Mouse (Mus musculus): ENCODE data around the gene Tnfrsf21. TPM values are rescaled to one million over a fixed set of nuclear protein-coding genes. Genes with fewer than 3 reads are reported as not detected.

The Tnfrsf21 gene
- polyA plus RNA-seq, 1 experiment = 17.7 TPM

- TF ChIP-seq CTCF (IDR thresholded peaks at IDR 0.05; ENCODE audit: low read depth, low read length) (no peak), POLR2A (IDR thresholded peaks at IDR 0.05; ENCODE audit: borderline replicate concordance, low read depth, low read length) (no peak)
- H3K4me1 ChIP-seq (ENCODE audit: control insufficient read depth, insufficient read depth, low read length) = peaks cover 19% of the 10 kb centered on the region
- no peak overlapping the region for H3K27ac ChIP-seq (ENCODE audit: insufficient read depth, low read depth, low read length)
- no peak overlapping the region for H3K4me3 ChIP-seq (ENCODE audit: insufficient read depth, low read length)
These were observed 119.3 kb downstream of the Tnfrsf21 start for GRCm38 (mm10) chr17:43135398-43136265.

- Histone ChIP-seq H3K4me1 (ENCODE audit: control insufficient read depth, insufficient read depth, low read length) (peaks cover 19% of the 10 kb centered on the region), H3K27ac (ENCODE audit: insufficient read depth, low read depth, low read length) (no peak overlapping the region), H3K4me3 (ENCODE audit: insufficient read depth, low read length) (no peak overlapping the region)
- TF ChIP-seq POLR2A (IDR thresholded peaks at IDR 0.05; ENCODE audit: borderline replicate concordance, low read depth, low read length) = no peak
- no peak for TF ChIP-seq CTCF (IDR thresholded peaks at IDR 0.05; ENCODE audit: low read depth, low read length)
These were observed 120.4 kb downstream of the Tnfrsf21 start for GRCm38 (mm10) chr17:43136720-43137119.

GRCm38 (mm10) chr17:43137838-43138237 lies 121.5 kb downstream of the Tnfrsf21 start:
- TF ChIP-seq POLR2A (IDR thresholded peaks at IDR 0.05; ENCODE audit: borderline replicate concordance, low read depth, low read length) = no peak
- TF ChIP-seq CTCF (IDR thresholded peaks at IDR 0.05; ENCODE audit: low read depth, low read length) = no peak
- Histone ChIP-seq H3K4me3 (ENCODE audit: insufficient read depth, low read length) (0 out of 2 replicates have a peak overlapping the region, but pooled peaks have one; percentile 2), H3K4me1 (ENCODE audit: control insufficient read depth, insufficient read depth, low read length) (peaks cover 19% of the 10 kb centered on the region), H3K27ac (ENCODE audit: insufficient read depth, low read depth, low read length) (peak overlapping the region; percentile 42)

GRCm38 (mm10) chr17:43138356-43138755 lies 122.0 kb downstream of the Tnfrsf21 start:
- TF ChIP-seq CTCF (IDR thresholded peaks at IDR 0.05; ENCODE audit: low read depth, low read length) = no peak
- TF ChIP-seq POLR2A (IDR thresholded peaks at IDR 0.05; ENCODE audit: borderline replicate concordance, low read depth, low read length) = no peak
- H3K27ac ChIP-seq (ENCODE audit: insufficient read depth, low read depth, low read length) = peak overlapping the region; percentile 42
- H3K4me1 ChIP-seq (ENCODE audit: control insufficient read depth, insufficient read depth, low read length) = peaks cover 19% of the 10 kb centered on the region
- 0 out of 2 replicates have a peak overlapping the region, but pooled peaks have one; percentile 2 for H3K4me3 ChIP-seq (ENCODE audit: insufficient read depth, low read length)

Other genes starting within 250 kb of the Tnfrsf21 start
- 49.3 and 52.0 TPM in 2 replicates for gene Cd2ap, start 139.9 kb upstream of the Tnfrsf21 start, polyA plus RNA-seq (2012; ENCODE audit: insufficient read depth, insufficient read length, missing spikeins)

All from bone marrow macrophage, adult 2 months (primary cell).